Mouse (Mus musculus): Measurements from ENCODE around the gene Tmem182.

The Tmem182 gene

GRCm38 (mm10) chr1:40867651-40868050 lies 62.2 kb downstream of the Tmem182 start:
- DNase-seq, result no peak

GRCm38 (mm10) chr1:40873760-40874455 lies 68.5 kb downstream of the Tmem182 start:
- DNase-seq, result no peak

DNA sequence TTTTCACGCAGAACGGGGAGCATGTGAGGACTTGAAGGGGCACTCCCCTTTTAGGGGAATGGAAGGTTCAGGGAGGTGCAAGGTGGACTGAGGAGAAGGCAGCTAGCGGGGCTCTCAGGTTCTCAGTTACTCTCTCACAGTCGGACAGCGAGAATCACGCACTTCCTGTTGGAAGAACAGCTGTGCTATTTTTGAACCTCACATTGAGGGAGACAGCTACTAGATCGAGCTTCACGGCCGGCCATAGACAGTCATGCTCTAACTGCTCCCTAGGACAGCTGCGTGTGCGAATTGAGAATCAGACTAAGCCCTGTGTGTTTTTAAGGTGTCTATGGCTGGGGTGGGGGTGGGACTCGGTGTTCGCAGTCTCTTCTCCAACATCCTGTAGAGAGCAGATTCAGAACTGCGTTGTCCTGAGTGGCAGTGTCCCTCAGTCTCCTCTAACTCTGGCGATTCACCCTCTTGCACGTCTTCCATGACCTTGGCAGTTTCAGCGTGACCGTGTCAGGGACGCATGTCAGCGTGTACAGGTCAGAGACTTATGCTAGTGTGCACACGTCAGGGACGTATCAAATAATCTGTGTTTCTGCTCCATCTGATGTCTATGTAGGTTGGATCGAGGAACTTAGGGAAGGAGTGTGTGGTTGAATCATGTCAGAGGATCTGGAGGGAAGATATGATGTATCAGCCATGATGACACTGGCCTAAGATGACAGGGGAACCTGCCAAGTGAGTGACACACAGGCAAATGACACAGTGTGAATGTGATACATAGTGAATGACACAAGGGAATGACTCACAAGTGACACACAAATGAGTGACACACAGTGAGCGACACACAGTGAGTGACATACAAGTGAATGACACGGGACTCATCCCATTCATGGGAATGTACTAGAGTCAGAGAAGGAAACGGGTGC lies 69.3 kb downstream of the Tmem182 start:
- DNase-seq, result peak; percentile 12

GRCm38 (mm10) chr1:40879051-40879450 lies 73.7 kb downstream of the Tmem182 start:
- DNase-seq, result peak; percentile 63

DNA sequence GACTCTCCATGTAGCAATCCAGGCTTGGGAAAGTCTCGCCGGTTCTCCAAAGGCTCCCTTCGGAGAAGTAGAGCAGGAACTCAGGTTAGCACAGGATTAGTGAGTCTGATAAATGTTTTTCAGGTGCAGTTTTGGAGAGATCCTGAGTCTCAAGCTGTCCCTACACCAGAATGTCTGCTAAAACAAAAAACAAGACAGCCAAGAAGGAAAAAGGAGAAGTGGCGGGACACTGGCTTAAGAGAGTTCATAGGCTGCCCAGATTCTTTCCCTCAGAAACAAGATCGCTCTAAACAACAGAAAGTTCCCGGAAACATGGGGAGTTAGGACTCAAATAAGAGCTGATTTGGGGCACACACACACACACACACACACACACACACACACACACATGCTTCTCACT lies 74.1 kb downstream of the Tmem182 start:
- DNase-seq, result no peak

- DNase-seq, result no peak
Observed at GRCm38 (mm10) chr1:40880527-40880926, 75.1 kb downstream of the Tmem182 start.

GRCm38 (mm10) chr1:40883856-40884255 lies 78.5 kb downstream of the Tmem182 start:
- no peak for DNase-seq

GRCm38 (mm10) chr1:40884943-40885342 lies 79.5 kb downstream of the Tmem182 start:
- no peak for DNase-seq

GRCm38 (mm10) chr1:40887673-40888072 lies 82.3 kb downstream of the Tmem182 start:
- peak; percentile 42 for DNase-seq

DNA sequence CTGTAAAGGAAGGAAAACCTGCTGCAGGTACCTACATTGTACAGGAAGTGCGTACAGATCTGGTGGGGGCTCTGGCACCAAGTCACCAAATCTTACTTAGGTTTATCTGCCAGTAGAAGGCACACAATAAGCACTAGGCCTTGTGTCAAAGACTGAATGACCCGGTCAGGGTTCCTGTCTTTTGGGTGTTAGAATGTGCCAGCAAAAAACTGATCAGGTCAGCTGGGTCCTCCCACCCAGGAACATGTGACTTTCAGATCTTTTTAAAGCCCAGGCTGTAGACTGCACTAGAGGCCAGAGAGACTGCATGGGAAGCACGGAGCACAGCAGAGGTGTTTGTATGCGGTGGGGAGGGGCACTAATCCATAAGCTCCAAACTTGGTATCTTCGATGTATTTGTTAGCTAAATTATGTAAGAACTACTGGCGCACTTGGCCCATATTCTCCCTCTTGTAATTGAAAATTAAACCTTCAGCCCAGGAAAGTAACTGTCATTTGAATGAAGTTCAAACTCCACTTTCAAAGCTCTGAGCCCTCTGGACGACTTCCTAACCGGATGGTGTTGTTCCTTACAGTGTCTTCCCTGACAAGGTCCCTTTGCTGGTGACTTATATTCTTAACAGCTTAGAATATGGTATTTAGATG lies 83.1 kb downstream of the Tmem182 start:
- DNase-seq, result no peak

- DNase-seq, result no peak
Observed at GRCm38 (mm10) chr1:40889617-40890016, 84.2 kb downstream of the Tmem182 start.

- no peak for DNase-seq
Observed at GRCm38 (mm10) chr1:40890246-40890645, 84.8 kb downstream of the Tmem182 start.

DNA sequence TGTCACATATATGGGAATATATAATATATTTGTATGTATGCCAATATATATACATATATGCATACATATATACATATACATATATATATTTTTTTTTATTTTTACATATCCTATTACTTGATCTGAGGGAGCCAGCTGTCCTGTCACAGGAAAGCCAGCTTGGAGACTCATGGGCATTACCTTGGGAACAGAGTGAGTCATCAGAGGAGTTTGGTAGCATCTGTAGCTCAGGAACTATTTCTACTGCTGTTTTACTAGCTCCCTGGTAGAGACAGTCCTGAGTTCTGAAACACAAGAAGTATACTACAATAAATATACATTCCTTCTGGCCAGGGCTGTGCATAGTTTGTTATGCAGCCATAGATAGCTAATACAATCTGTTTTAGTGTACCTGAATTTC lies 98.3 kb downstream of the Tmem182 start:
- DNase-seq, result no peak

Measured in layer of hippocampus, adult 9-11 months (tissue).